Mouse (Mus musculus) erythroblast, embryonic 14.5 days (primary cell): Measurements from ENCODE around the gene Tiparp.

Experiments
- GATA1 ChIP-seq: IDR thresholded peaks from 2 replicates; pipeline ENCODE4 v1.6.1; 2012; ENCODE audit warnings: low read length, inconsistent platforms, mixed read lengths
- TAL1 ChIP-seq: IDR thresholded peaks from 3 replicates; pipeline ENCODE4 v1.6.1; 2012; ENCODE audit warnings: low read length, inconsistent platforms, mixed read lengths

GRCm38 (mm10) chr3:65517747-65518527 lies 10.3 kb upstream of the Tiparp start:
- TF ChIP-seq TAL1 (no peak), GATA1 (no peak)
